Mouse (Mus musculus): Measurements from ENCODE around the gene Coro1b. TPM values are rescaled to one million over a fixed set of nuclear protein-coding genes. Genes with fewer than 3 reads are reported as not detected.
A peak's percentile ranks its signal among the peaks of the same experiment; 100 is the strongest.

Coro1b gene
- polyA plus RNA-seq, 1 experiment from 2014 or later: 127 TPM

DNA sequence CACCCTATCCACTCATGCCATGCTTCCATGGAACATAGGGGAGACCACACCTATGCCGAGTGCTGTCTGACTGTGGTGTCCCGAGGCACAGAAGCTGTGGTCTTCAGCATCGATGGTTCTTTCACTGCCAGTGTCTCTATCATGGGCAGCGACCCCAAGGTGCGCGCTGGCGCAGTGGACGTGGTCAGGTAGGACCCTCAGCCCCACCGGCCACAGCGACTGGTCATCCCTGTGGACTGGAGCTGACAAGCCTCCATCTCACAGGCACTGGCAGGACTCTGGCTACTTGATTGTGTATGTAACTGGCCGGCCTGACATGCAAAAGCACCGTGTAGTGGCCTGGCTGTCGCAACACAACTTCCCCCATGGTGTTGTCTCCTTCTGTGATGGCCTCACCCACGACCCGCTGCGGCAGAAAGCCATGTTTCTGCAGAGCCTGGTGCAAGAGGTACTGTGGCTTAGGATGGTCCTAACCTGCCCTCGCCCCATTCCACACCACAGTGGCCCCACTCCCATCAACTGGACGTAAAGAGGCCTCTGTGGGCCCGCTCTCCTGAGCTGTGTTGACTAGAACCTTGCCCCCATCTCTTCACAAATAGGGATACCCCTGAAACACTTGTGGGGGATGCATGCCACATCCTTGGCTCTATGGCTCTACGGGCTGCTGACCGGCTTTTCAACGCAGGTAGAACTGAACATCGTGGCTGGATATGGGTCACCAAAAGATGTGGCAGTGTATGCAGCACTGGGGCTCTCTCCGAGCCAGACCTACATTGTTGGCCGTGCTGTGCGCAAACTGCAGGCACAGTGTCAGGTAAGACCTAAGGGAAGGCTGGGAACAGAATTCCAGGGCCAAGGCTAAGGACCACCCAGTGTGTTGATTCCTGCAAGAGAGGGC, 36.1 kb upstream of the Coro1b start:
- no peak for ATAC-seq (replicated peaks)
- WGBS: 95% methylated on average over 26 of the region's 26 CpGs
- Histone ChIP-seq H3K4me2 (no peak overlapping the region), H3K27ac (no peak overlapping the region), H3K27me3 (replicated peaks) (no peaks in the 10 kb centered on the region), H3K4me3 (no peak overlapping the region), H3K9ac (no peak overlapping the region), H3K9me3 (no peaks in the 10 kb centered on the region), H3K4me1 (no peaks in the 10 kb centered on the region), H3K36me3 (replicated peaks) (peaks cover 63% of the 10 kb centered on the region)

DNA sequence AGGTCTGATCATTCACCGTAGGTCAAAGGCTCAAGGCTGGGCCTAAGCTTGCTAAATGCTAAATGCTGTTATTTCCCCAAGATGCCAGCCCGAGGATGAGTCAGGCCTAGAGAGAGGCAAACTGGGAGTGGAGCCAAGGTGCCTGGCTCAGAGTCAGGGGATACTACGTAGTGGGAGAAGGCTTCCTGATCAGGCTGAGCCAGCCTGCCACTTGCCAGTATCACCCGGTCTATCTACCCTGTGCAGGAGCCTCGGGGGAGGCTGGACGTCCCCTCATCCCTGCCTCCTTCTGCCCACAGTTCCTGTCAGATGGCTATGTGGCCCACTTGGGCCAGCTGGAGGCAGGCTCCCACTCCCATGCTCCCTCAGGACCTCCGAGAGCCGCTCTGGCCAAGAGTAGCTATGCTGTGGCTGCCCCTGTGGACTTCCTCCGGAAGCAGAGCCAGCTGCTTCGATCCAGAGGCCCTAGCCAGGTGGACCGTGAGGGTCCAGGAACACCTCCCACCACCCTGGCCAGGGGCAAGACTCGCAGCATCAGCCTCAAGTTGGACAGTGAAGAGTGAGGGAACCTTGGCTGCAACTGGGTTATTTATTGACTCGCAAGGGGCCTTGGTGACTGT, 35.1 kb upstream of the Coro1b start:
- 84% methylated on average over 13 of the region's 13 CpGs for WGBS

DNA sequence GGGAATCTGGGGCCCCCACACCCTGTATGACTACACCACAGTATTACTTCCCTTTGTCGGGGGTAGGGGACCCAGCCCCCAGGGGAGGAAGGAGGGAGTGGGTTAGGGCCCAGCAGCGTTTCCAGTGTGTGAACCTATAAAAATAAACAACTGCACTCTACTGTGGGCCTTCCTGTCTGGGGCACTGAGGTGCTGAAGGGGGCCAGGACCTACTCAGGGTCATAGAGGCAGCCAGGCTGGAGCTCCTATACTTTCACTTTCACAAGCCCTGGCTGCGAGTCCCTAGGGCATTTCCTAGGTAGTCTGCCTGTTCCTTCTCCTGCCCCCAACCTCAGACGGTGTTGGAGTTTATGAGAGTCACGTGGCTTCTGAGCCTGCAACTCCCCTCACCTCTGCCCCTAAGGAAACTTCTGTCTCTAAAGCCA, 34.6 kb upstream of the Coro1b start:
- Histone ChIP-seq H3K27me3 (replicated peaks) (no peaks in the 10 kb centered on the region), H3K9ac (no peak overlapping the region), H3K9me3 (no peaks in the 10 kb centered on the region), H3K4me1 (no peaks in the 10 kb centered on the region), H3K36me3 (replicated peaks) (peaks cover 61% of the 10 kb centered on the region), H3K4me3 (no peak overlapping the region), H3K4me2 (no peak overlapping the region), H3K27ac (no peak overlapping the region)
- WGBS: 75% methylated on average over 5 of the region's 5 CpGs
- ATAC-seq (replicated peaks): no peak; the same call in 1 of the 2 replicates

More for the DNA sequence above, 35.1 kb upstream of the Coro1b start:
- H3K4me2 ChIP-seq: no peak overlapping the region
- H3K9me3 ChIP-seq: no peaks in the 10 kb centered on the region
- no peak overlapping the region for H3K27ac ChIP-seq
- H3K27me3 ChIP-seq (replicated peaks): no peaks in the 10 kb centered on the region
- no peak for ATAC-seq (replicated peaks)
- H3K9ac ChIP-seq: no peak overlapping the region
- H3K4me3 ChIP-seq: no peak overlapping the region
- no peaks in the 10 kb centered on the region for H3K4me1 ChIP-seq
- peaks cover 61% of the 10 kb centered on the region for H3K36me3 ChIP-seq (replicated peaks)

GRCm38 (mm10) chr19:4114551-4114950, 33.9 kb upstream of the Coro1b start:
- Histone ChIP-seq H3K4me2 (no peak overlapping the region), H3K4me1 (no peaks in the 10 kb centered on the region), H3K36me3 (replicated peaks) (peaks cover 58% of the 10 kb centered on the region), H3K27me3 (replicated peaks) (no peaks in the 10 kb centered on the region), H3K9ac (no peak overlapping the region), H3K9me3 (no peaks in the 10 kb centered on the region), H3K27ac (no peak overlapping the region), H3K4me3 (no peak overlapping the region)
- 90% methylated on average over 10 of the region's 10 CpGs for WGBS
- no peak for ATAC-seq (replicated peaks)

- peaks cover 56% of the 10 kb centered on the region for H3K36me3 ChIP-seq (replicated peaks)
These were observed 33.3 kb upstream of the Coro1b start for GRCm38 (mm10) chr19:4115144-4115543.

GRCm38 (mm10) chr19:4115816-4116215, 32.6 kb upstream of the Coro1b start:
- no peak overlapping the region for H3K27ac ChIP-seq
- no peaks in the 10 kb centered on the region for H3K9me3 ChIP-seq
- H3K4me3 ChIP-seq: no peak overlapping the region
- peaks cover 10% of the 10 kb centered on the region for H3K4me1 ChIP-seq
- H3K27me3 ChIP-seq (replicated peaks): no peaks in the 10 kb centered on the region
- ATAC-seq (replicated peaks): no peak
- H3K4me2 ChIP-seq: no peak overlapping the region
- H3K9ac ChIP-seq: no peak overlapping the region
- WGBS: 85% methylated on average over 11 of the region's 11 CpGs
- H3K36me3 ChIP-seq (replicated peaks): peaks cover 50% of the 10 kb centered on the region

More at GRCm38 (mm10) chr19:4115144-4115543, 33.3 kb upstream of the Coro1b start:
- no peak overlapping the region for H3K9ac ChIP-seq
- no peaks in the 10 kb centered on the region for H3K27me3 ChIP-seq (replicated peaks)
- H3K4me3 ChIP-seq: no peak overlapping the region
- peaks cover 3% of the 10 kb centered on the region; the same call in 1 of the 2 replicates for H3K4me1 ChIP-seq
- no peak overlapping the region for H3K4me2 ChIP-seq
- no peak overlapping the region for H3K27ac ChIP-seq
- ATAC-seq (replicated peaks): no peak
- no peaks in the 10 kb centered on the region for H3K9me3 ChIP-seq
- WGBS: 91% methylated on average over 10 of the region's 10 CpGs

DNA sequence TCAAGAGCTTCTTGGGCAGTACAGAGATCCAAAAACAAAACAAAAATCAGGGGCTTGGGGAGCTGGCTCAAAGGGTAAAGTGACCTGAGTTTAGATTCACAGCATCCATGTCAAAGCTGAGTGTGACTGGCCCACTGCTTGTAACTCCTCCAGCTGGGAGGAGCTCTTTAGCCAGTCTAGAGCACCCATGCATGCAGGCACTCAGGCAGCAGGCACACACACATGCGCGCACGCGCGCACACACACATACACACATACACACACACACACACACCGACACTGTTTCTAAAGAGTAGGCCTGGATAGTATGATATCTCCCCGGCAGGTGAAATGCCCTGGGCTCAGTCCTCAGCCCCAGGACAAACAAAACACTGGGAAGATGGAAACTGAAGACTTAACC, 31.4 kb upstream of the Coro1b start:
- H3K4me1 ChIP-seq: peaks cover 10% of the 10 kb centered on the region
- ATAC-seq (replicated peaks): no peak
- no peak overlapping the region for H3K4me2 ChIP-seq
- H3K27me3 ChIP-seq (replicated peaks): no peaks in the 10 kb centered on the region
- no peak overlapping the region for H3K9ac ChIP-seq
- no peak overlapping the region for H3K27ac ChIP-seq
- 93% methylated on average over 7 of the region's 7 CpGs for WGBS
- peaks cover 42% of the 10 kb centered on the region for H3K36me3 ChIP-seq (replicated peaks)
- H3K9me3 ChIP-seq: no peaks in the 10 kb centered on the region
- H3K4me3 ChIP-seq: no peak overlapping the region

- H3K36me3 ChIP-seq (replicated peaks): peaks cover 31% of the 10 kb centered on the region
- WGBS: 98% methylated on average over 2 of the region's 2 CpGs
These were observed 30.1 kb upstream of the Coro1b start for GRCm38 (mm10) chr19:4118350-4118749.

DNA sequence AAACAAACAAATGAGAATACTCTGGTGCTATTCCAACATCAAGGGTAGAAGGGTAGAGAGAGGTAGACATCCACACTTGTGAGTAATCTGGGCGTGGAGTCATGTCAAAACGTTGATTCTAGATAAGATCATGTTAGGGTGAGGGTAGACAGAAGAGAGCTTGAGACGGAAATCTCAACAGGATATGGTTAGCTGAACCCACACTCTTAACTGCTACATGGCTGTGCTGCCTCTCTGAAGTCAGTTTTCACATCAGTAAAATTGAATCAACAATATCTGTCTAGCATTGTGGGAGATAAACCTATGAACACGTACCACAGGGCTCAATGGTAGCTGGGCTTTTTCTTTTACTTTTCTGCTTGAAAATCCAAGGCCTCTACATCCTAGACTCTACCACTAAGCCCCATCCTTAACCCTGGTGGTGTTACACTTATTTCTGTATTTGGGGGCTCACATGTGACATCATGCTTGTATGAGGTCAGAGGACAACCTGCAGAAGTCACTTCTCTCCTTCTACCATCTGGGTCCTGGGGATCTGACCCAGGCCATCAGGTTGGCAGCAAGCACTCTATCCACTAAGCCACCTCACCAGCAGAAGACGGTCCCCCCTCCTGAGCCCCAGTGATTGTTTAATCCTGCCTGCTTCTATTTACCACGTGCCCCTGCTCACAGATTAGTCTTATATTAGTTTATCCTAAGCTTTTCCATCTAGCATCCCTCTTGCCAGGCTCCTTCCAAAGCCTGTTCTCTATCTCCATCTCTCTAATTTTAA, 28.5 kb upstream of the Coro1b start:
- Histone ChIP-seq H3K9ac (no peak overlapping the region), H3K4me2 (peak overlapping the region; percentile 42; the same call in 1 of the 2 replicates), H3K36me3 (replicated peaks) (peaks cover 16% of the 10 kb centered on the region), H3K27ac (no peak overlapping the region), H3K4me1 (peaks cover 14% of the 10 kb centered on the region), H3K27me3 (replicated peaks) (no peaks in the 10 kb centered on the region), H3K9me3 (no peaks in the 10 kb centered on the region), H3K4me3 (no peak overlapping the region)
- WGBS: 87% methylated on average over 6 of the region's 6 CpGs
- no peak for ATAC-seq (replicated peaks)

More at GRCm38 (mm10) chr19:4118350-4118749, 30.1 kb upstream of the Coro1b start:
- no peaks in the 10 kb centered on the region for H3K27me3 ChIP-seq (replicated peaks)
- H3K4me3 ChIP-seq: no peak overlapping the region
- H3K4me2 ChIP-seq: no peak overlapping the region
- H3K9me3 ChIP-seq: no peaks in the 10 kb centered on the region
- H3K4me1 ChIP-seq: peaks cover 10% of the 10 kb centered on the region
- no peak overlapping the region for H3K27ac ChIP-seq
- no peak overlapping the region for H3K9ac ChIP-seq
- no peak for ATAC-seq (replicated peaks)

- H3K27ac ChIP-seq: peak overlapping the region; percentile 22; the same call in 1 of the 2 replicates
- H3K4me2 ChIP-seq: peak overlapping the region; percentile 42
- no peaks in the 10 kb centered on the region for H3K9me3 ChIP-seq
- peaks cover 17% of the 10 kb centered on the region for H3K4me1 ChIP-seq
- peak overlapping the region; percentile 46 for H3K4me3 ChIP-seq
- peaks cover 10% of the 10 kb centered on the region for H3K36me3 ChIP-seq (replicated peaks)
- 97% methylated on average over 2 of the region's 2 CpGs for WGBS
- H3K9ac ChIP-seq: 0 out of 2 replicates have a peak overlapping the region, but pooled peaks have one; percentile 1
- peak; percentile 7 for ATAC-seq (replicated peaks)
- no peaks in the 10 kb centered on the region for H3K27me3 ChIP-seq (replicated peaks)
These were observed 27.9 kb upstream of the Coro1b start for GRCm38 (mm10) chr19:4120496-4120895.

DNA sequence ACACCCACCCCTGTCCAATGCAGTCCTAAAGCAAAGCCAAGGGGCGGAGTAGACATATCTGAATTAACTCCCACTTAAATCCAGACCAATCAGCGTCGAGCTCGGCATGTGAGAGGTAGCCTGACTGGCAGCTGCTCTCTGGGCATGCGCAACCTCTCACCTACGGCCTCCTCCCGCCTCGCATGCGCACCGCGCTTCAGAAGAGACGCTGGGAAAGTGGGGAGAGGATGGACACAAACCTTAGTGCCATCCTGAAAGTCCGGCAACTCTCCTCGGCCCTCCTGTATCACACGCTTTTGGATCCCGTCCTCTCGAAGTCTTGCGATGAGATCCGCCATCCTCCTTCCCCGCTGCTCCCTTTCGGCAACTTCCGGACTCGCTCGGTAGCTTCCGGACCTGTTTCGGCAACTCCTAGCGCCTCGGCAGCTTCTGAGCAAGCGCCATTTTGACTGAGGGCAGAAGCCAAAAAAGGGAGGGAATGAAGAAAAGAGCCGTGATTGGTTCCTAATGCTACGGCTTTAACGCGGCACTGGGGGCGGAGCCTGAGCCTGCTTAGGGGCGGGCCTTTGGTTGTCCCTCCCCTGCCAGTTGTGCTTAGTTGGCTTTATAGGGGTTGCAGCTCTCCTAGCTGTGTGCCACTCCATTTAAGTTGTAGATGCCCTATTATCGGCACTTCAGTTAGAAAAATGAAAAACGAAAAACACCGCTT, 27.2 kb upstream of the Coro1b start:
- peaks cover 18% of the 10 kb centered on the region for H3K4me1 ChIP-seq
- peak overlapping the region; percentile 42 for H3K4me2 ChIP-seq
- 0 out of 2 replicates have a peak, but pooled peaks cover 5% of the 10 kb centered on the region for H3K36me3 ChIP-seq (replicated peaks)
- no peaks in the 10 kb centered on the region for H3K27me3 ChIP-seq (replicated peaks)
- peak overlapping the region; percentile 46 for H3K4me3 ChIP-seq
- no peaks in the 10 kb centered on the region for H3K9me3 ChIP-seq
- peak; percentile 91 for ATAC-seq (replicated peaks)
- H3K9ac ChIP-seq: peak overlapping the region; percentile 49; the same call in 1 of the 2 replicates
- H3K27ac ChIP-seq: peak overlapping the region; percentile 86
- 3% methylated on average over 38 of the region's 38 CpGs for WGBS

Data from midbrain, embryonic 15.5 days (tissue).